Mouse (Mus musculus) intestine, embryonic 16.5 days (tissue): ENCODE results near the gene Sec14l4. TPM values are rescaled to one million over a fixed set of nuclear protein-coding genes. Genes with fewer than 3 reads are reported as not detected.
"Not testable (repeated sequence)": the region's sequence is repeated elsewhere in the genome, so short reads cannot be mapped to it uniquely, and the experiment has no call there.

Source experiments
- ATAC-seq: fragments of 200-750 bp; cut with Nextera tagmentation; 2 replicates; pipeline ENCODE4 v1.8.0; 2017; ENCODE audit warnings: moderate TSS enrichment, moderate library complexity
- H3K27ac ChIP-seq: fragments of 300-500 bp; sonication (generic); 2 replicates; pipeline ENCODE4 v1.5.1; 2014; ENCODE audit warnings: mild to moderate bottlenecking, low read length
- H3K27me3 ChIP-seq: fragments of 300-500 bp; sonication (generic); replicated peaks from 2 replicates; pipeline ENCODE4 v1.6.1; 2014; ENCODE audit warnings: low read length, control low read depth, mixed read lengths; ENCODE audit not compliant: control insufficient read depth, insufficient read depth
- H3K36me3 ChIP-seq: fragments of 300-500 bp; sonication (generic); 2 replicates; pipeline ENCODE4 v1.6.1; 2014; ENCODE audit warnings: low read length, control low read depth; ENCODE audit not compliant: control insufficient read depth, insufficient read depth
- H3K4me1 ChIP-seq: fragments of 300-500 bp; sonication (generic); 2 replicates; pipeline ENCODE4 v1.6.1; 2014; ENCODE audit warnings: low read length, control low read depth, mixed read lengths; ENCODE audit not compliant: control insufficient read depth, insufficient read depth
- H3K4me2 ChIP-seq: fragments of 300-500 bp; sonication (generic); 2 replicates; pipeline ENCODE4 v1.6.1; 2014; ENCODE audit warnings: low read depth, low read length, control low read depth
- H3K4me3 ChIP-seq: fragments of 300-500 bp; sonication (generic); 2 replicates; pipeline ENCODE4 v1.5.1; 2014; ENCODE audit warnings: mild to moderate bottlenecking, low read length
- H3K9ac ChIP-seq: fragments of 300-500 bp; sonication (generic); 2 replicates; pipeline ENCODE4 v1.6.1; 2014; ENCODE audit warnings: low read depth, low read length
- H3K9me3 ChIP-seq: fragments of 300-500 bp; sonication (generic); 2 replicates; pipeline ENCODE4 v1.6.1; 2016; ENCODE audit warnings: low read length, control low read depth; ENCODE audit not compliant: control insufficient read depth
- WGBS: fragments of 180-500 bp; shearing (Covaris S2); extraction: QIAGEN DNeasy Blood & Tissue Kit; methylation state at CpG from one replicate; pipeline ENCODE4 v1.1.7; 2014; 5-methylcytosine and 5-hydroxymethylcytosine counted together
- polyA plus RNA-seq: library from polyadenylated mRNA; unstranded; fragments of >200 nt; fragmentation: Nextera tagmentation; extraction: Ambion mirVana; gene quantifications from 2 replicates; pipeline ENCODE4 v1.2.1, GENCODE M21; 2015

Gene Sec14l4
- polyA plus RNA-seq, 1 experiment from 2014 or later: 0.56 TPM

DNA sequence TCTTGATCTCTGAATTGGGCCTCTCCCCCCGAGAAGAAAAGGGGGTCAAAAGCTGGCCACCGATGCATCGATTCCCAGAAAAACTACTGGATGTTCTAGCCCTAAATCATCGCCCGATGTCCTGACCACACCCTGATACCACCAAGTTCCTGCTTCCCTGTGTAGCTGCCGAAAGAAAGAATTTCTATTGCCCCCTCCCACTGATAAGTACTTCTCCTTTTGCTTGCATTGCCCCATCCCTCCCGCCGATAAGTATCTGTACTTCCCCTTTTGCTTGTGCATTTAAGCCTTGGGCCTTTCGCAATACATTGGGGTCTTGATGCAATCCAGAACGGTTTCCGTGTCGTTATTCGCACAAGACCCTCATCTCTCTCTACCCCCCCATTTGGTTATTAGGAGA, 9.2 kb upstream of the Sec14l4 start:
- not testable (repeated sequence) for H3K36me3 ChIP-seq, ATAC-seq
- WGBS: 84% methylated on average over 13 of the region's 13 CpGs

DNA sequence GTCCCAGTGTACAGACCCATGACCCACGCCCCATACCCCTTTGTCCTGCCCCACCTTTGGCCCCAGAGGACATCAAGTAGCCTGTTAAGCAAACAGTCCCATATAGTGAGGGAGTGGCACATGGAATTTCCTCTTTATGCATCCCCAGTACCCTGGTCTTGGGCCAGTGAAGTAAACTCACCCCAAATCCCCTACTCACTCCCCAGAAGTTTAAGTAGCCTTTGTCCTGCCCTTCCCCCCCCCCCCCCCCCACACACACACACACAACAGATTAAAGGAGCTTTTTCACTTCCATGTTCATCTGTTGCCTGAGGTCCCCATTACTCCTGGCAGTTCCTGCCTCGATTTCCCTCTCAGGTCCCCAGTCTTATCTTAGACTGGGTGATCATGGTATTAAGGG, 7.9 kb upstream of the Sec14l4 start:
- H3K9me3 ChIP-seq: no peaks in the 10 kb centered on the region
- no peaks in the 10 kb centered on the region for H3K27me3 ChIP-seq
- no peaks in the 10 kb centered on the region for H3K4me1 ChIP-seq
- H3K27ac ChIP-seq: no peak overlapping the region
- no peak overlapping the region for H3K9ac ChIP-seq
- H3K4me2 ChIP-seq: no peak overlapping the region
- no peak overlapping the region for H3K4me3 ChIP-seq
- 66% methylated on average over 2 of the region's 2 CpGs for WGBS
- no peaks in the 10 kb centered on the region for H3K36me3 ChIP-seq
- ATAC-seq: no peak

More for the DNA sequence above, 9.2 kb upstream of the Sec14l4 start:
- not testable (repeated sequence) for H3K27me3 ChIP-seq, H3K4me2 ChIP-seq, H3K9me3 ChIP-seq, H3K4me1 ChIP-seq, H3K27ac ChIP-seq, H3K4me3 ChIP-seq, H3K9ac ChIP-seq

DNA sequence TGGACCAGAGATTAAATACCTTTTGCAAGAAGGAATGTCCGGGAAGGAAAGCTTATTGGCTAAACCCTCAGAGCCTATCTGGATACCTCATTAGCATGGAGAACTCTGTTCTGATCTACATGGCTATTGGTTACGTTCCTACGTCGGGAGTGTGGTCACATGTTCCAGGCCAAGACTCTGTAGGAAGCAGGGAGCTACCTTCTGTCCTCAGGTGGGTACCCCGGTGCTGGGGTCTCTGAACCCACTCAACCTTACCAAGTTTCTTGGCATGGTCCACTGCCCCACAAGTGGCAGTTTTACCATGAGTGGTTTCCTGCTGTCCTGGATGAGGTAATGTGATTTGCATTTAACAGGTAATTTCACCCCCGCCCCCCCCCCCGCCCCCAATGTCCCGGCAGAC, 4.2 kb upstream of the Sec14l4 start:
- no peak overlapping the region for H3K4me3 ChIP-seq
- no peaks in the 10 kb centered on the region for H3K9me3 ChIP-seq
- no peaks in the 10 kb centered on the region for H3K4me1 ChIP-seq
- ATAC-seq: no peak
- no peaks in the 10 kb centered on the region for H3K27me3 ChIP-seq
- WGBS: 75% methylated on average over 8 of the region's 8 CpGs
- no peak overlapping the region for H3K9ac ChIP-seq
- no peak overlapping the region for H3K4me2 ChIP-seq
- no peaks in the 10 kb centered on the region for H3K36me3 ChIP-seq
- H3K27ac ChIP-seq: no peak overlapping the region

DNA sequence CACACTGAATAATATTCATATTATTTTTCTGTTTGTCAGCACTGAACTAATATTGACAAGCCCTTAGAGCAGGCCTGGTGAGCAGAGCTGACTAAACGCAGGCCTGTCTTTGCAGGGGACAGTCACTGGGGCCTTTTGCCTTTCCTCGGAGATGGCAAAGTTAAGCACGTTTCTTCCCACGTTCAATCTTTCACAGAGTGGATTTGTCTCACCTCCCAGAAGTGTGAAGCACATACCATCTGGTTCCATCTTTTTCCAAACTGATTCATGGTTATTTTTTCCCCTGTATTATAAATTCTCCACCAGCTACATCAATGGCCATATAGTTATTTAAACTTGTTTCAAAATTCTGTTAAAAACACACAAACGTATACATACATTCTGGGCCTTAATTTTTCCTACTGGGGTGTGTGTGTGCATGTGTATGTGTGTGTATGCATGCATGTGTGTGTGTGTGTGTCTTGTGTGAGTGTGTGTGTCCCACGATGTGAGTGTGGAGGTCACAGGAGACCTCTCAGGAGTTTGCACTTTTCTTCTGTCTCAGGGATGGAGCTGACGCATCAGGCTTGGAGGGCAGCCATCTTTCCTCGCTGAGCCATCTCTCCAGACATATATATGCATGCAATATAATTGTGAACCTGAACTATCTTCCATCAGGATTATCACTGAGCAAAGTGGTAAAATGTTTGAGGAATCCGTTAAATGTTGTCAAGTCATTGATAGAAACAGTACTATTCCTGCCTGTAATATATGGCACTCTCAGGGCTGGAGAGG, 3.5 kb upstream of the Sec14l4 start:
- no peak overlapping the region for H3K4me2 ChIP-seq
- no peaks in the 10 kb centered on the region for H3K4me1 ChIP-seq
- no peaks in the 10 kb centered on the region for H3K36me3 ChIP-seq
- no peaks in the 10 kb centered on the region for H3K9me3 ChIP-seq
- H3K4me3 ChIP-seq: no peak overlapping the region
- H3K27ac ChIP-seq: no peak overlapping the region
- no peaks in the 10 kb centered on the region for H3K27me3 ChIP-seq
- H3K9ac ChIP-seq: no peak overlapping the region
- ATAC-seq: no peak
- WGBS: 64% methylated on average over 9 of the region's 9 CpGs

DNA sequence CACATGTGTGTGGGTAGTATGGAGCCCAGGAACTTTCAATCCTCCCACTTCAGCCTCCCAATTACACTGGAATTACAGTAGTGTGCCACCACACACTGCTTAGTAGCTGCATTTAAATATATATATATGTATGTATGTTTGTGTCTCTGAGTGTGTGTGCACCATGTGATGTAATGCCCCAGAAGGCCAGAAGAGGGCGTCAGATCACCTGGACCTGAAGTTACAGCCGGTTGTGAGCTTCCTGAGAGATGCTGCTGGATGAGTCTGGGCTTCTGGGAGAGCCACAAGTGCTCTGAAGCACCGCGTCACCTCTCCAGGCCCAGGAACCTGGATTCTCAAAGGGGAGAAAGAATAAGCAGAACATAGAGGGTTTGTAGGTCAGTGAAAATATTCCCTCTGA, 1.9 kb upstream of the Sec14l4 start:
- no peak for ATAC-seq
- Histone ChIP-seq H3K9me3 (no peaks in the 10 kb centered on the region), H3K36me3 (no peaks in the 10 kb centered on the region), H3K27me3 (no peaks in the 10 kb centered on the region), H3K27ac (no peak overlapping the region), H3K4me1 (no peaks in the 10 kb centered on the region), H3K4me3 (no peak overlapping the region), H3K4me2 (no peak overlapping the region), H3K9ac (no peak overlapping the region)
- 72% methylated on average over 4 of the region's 4 CpGs for WGBS

DNA sequence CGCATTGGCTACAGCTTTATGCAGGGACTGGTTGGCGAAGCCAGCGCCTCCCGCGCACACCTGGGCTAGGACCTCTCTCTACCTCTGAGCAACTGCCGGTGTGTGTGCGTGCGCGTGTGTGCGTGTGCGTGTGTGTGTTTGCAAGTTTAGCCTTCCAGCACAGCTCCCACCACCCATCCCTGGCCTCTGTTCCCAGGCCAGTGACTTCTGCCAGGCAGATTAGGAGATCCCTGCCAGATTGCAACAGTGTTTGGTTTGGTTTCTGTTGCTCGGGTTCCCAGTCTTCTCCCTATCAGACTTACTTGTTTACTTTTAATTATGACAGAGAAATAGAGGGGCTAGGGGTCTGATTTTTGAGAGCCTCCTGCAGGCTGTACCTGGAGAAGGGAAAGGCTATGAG, 699 bp downstream of the Sec14l4 start:
- no peak overlapping the region for H3K4me3 ChIP-seq
- WGBS: 33% methylated on average over 12 of the region's 12 CpGs
- no peaks in the 10 kb centered on the region for H3K4me1 ChIP-seq
- H3K27ac ChIP-seq: no peak overlapping the region
- no peaks in the 10 kb centered on the region for H3K27me3 ChIP-seq
- H3K4me2 ChIP-seq: no peak overlapping the region
- ATAC-seq: peak; percentile 14; the same call in 1 of the 2 replicates
- H3K9me3 ChIP-seq: no peaks in the 10 kb centered on the region
- no peaks in the 10 kb centered on the region for H3K36me3 ChIP-seq
- 0 out of 2 replicates have a peak overlapping the region, but pooled peaks have one; percentile 32 for H3K9ac ChIP-seq

DNA sequence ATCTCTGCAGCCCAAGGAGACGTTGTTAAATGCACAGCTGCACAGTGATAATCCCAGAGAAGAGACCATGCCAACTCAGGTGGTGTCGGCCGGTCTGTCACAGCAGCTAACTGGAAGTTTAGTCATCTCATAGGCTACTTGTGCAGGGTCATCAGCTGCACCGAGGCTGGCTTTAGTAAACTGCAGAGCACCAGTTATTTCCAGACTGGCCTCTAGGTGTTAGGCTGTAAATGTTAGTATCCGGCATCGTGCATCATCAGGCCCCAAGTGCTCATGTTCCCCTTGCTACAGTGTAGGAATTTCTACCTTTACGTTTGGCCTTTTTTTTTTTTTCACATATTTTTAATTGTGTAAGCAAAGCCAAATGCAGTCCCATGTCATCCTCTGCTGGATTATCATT, 2.2 kb downstream of the Sec14l4 start:
- Histone ChIP-seq H3K4me2 (no peak overlapping the region), H3K4me3 (no peak overlapping the region), H3K36me3 (no peaks in the 10 kb centered on the region), H3K27ac (no peak overlapping the region), H3K9ac (no peak overlapping the region), H3K4me1 (no peaks in the 10 kb centered on the region), H3K9me3 (no peaks in the 10 kb centered on the region), H3K27me3 (no peaks in the 10 kb centered on the region)
- ATAC-seq: no peak
- 67% methylated on average over 7 of the region's 7 CpGs for WGBS

DNA sequence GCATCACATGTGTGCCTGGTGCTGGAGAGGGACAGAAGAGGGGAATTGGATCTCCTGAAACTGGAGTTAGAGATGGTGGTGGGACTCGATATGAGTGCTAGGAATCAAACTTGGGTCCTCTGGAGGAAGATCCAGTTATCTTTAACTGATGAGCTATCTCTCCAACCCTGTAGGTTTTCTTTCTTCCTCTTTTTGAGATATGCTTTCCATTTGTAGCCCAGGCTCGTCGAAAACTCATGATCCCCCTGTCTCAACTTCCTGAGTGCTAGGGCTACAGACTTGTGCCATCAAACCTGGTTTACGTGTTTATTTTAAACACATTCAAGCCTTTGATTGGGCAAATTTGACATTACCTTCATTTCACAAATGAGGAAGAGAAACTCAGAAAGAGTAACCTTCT, 2.9 kb downstream of the Sec14l4 start:
- no peaks in the 10 kb centered on the region for H3K4me1 ChIP-seq
- no peak overlapping the region for H3K27ac ChIP-seq
- WGBS: 91% methylated on average over 4 of the region's 4 CpGs
- H3K36me3 ChIP-seq: no peaks in the 10 kb centered on the region
- H3K4me2 ChIP-seq: no peak overlapping the region
- no peak for ATAC-seq
- no peaks in the 10 kb centered on the region for H3K27me3 ChIP-seq
- no peak overlapping the region for H3K4me3 ChIP-seq
- H3K9me3 ChIP-seq: no peaks in the 10 kb centered on the region
- H3K9ac ChIP-seq: no peak overlapping the region

DNA sequence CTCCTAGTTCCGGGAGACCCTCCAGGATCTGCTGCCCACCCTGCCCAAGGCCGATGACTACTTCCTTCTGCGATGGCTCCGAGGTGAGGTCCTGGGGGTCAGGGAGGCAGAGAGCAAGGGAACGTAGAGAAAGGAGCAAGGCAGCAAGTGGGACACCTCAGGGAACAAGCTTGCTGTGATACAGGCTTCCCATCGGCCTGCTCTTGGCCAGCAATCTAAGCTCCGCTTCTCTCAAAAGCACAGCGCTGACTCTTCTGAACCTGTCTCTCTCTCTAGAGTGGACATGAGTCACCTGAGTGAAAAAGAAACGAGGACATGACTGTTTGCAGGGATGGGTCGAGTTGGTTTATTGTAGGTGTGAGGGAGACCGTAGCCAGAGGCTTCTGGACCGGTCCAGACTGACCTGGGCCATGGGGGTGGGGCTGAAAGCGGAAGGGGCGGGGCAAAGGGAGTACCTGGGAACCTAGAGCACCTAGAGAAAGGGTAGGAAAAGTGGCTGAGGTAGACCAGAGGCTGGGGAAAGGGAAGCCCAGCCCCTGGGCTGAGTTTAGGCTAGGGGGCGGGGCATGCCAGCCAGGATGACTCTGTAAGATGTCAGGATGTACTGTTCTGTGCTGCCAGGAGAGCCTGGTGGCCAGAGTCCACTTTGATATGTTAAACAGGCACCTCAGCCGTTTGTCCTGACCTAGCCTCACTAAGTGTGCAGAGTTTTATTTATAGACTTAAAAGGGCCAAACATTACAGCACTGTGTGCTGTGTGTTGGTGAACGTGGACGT, 4.0 kb downstream of the Sec14l4 start:
- Histone ChIP-seq H3K27me3 (no peaks in the 10 kb centered on the region), H3K4me1 (no peaks in the 10 kb centered on the region), H3K4me3 (no peak overlapping the region), H3K9ac (no peak overlapping the region), H3K4me2 (no peak overlapping the region), H3K9me3 (no peaks in the 10 kb centered on the region), H3K36me3 (no peaks in the 10 kb centered on the region), H3K27ac (no peak overlapping the region)
- WGBS: 52% methylated on average over 18 of the region's 18 CpGs
- ATAC-seq: peak; percentile 69
